Mouse (Mus musculus) lung, adult 2 months (tissue): ENCODE measurements around the gene Faap100.

Experiments
- CTCF ChIP-seq: fragments of 200-500 bp; IDR thresholded peaks from 2 replicates; pipeline ENCODE4 v1.5.1; 2011; ENCODE audit warnings: mild to moderate bottlenecking, low read length, control low read depth; ENCODE audit not compliant: insufficient read depth
- POLR2A ChIP-seq: fragments of 200-500 bp; IDR thresholded peaks from 2 replicates; pipeline ENCODE4 v1.6.1; 2011; ENCODE audit warnings: low read depth, mild to moderate bottlenecking, control low read depth, low read length, borderline replicate concordance; ENCODE audit errors: extremely low read depth

DNA sequence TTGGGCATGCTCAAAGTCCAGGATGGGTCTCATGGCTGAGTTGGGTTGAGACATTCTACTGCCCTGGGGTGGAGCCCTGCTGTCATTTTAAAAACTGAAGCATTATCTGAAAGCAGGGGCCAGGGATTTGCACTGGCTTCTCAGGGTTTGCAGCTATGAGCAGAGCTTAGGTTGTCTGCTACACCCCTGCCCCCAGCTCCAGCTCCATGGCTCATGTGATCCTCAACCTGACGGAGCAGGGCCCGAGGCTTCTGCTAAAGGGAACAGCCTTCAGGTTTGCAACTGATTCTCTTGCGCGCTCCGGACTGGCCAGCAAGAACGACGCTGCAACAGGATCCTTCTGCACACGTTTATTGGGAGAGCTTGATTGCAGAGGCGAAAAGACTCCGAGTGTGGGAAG lies 58.4 kb downstream of the Faap100 start:
- TF ChIP-seq CTCF: no peak
- no peak for TF ChIP-seq POLR2A
